Mouse (Mus musculus): ENCODE results near the gene Cxcl13.
"Not testable (repeated sequence)": the region's sequence is repeated elsewhere in the genome, so short reads cannot be mapped to it uniquely, and the experiment has no call there.

Cxcl13 gene

DNA sequence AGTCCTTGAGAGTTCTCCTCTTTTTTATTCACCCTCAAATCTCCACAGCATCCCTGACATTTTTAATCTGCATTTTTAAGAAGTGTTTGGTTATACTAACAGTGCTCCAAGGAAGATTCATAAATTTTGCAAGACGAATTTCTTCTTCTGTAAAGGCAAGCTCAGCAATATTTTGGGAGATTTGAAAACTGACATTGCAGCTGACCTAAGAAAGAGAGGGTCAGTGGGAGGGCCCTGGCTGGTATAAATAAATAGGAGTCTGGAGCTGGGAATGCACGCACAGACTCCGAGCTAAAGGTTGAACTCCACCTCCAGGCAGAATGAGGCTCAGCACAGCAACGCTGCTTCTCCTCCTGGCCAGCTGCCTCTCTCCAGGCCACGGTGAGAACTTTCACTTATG is at the start of gene Cxcl13:
Gene Cxcl13 (plus strand): TSS at position 301 of the 400 bp plus-strand sequence.
- DNase-seq: no peak

- DNase-seq: no peak
Observed at GRCm38 (mm10) chr5:95911006-95911405, 45.7 kb upstream of the Cxcl13 start.

GRCm38 (mm10) chr5:95918491-95918890 is 38.3 kb upstream of the Cxcl13 start:
- DNase-seq: no peak

DNA sequence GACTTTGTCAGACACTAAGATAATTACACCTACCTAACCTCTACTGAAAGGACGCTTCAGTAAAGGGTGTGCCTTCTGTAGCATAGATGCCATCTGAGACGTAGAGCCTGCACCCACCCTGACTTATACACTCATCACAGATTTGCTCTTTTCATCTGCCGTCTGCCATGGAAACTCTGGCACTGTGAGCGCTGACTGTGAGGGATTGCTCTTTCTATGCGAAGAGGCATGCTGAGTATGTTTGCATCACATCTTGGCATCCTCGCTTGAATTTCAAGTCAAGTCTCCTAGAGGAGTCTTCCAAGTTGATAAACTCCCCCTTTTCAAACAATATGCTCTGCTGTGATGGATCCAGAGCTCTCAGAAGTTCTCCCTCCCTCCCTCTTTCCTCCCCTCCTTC is 32.7 kb upstream of the Cxcl13 start:
- DNase-seq: no peak

- no peak for DNase-seq
Observed at GRCm38 (mm10) chr5:95925204-95925930, 31.4 kb upstream of the Cxcl13 start.

DNA sequence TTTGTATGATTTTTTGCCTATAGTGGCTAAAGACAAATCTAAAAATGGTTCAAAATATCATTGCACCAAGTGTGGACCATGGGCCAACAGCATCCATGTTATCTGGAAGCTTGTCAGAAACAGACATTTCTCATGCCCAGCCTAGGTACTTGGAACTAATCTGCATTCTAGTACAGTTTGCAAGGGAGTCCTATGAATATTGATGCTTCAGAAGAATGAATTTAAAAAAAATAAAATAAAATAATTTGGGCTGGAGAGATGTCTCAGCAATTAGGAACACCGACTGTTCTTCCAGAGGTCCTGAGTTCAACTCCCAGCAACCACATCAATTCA is 30.9 kb upstream of the Cxcl13 start:
- DNase-seq: no peak

GRCm38 (mm10) chr5:95935035-95935434 is 21.7 kb upstream of the Cxcl13 start:
- DNase-seq: no peak

DNA sequence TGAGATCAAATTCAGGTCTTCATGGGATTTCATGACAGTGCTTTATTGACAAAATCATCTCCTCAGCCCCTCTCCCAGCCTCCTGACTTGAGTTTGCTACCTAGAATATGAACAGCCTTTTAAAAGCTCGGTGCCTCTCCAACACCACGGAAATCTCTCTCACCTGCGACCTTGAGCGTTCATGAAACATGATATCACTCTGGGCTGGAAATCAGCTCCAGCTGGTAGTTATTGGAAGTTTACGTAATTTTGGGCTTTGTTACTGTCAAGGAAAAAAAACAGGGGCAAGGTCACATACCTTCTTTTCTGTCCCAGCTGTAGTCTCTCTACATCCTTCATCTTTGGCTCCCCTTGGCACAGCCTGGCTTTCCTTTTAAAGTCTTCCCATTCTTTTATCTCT is 20.7 kb upstream of the Cxcl13 start:
- DNase-seq: no peak

DNA sequence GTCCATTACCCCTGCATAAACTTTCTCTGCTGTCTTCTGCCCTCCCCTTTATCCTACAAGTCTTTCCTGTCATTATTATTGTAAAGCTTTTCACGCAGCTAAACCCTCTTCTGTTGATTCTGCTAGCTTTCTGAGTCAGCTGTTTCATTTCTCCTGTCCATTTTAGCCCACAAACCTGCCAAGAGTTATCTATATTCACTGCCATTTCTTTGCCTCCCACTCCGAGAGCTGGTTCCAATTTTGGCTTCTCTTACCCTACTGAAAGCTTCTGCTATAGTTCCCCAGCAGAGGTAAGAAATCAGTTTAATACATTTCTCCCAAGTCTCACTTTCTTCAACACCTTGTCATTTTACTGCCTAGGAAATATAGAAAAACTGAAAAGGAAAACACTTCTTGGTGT is 19.6 kb upstream of the Cxcl13 start:
- DNase-seq: no peak

DNA sequence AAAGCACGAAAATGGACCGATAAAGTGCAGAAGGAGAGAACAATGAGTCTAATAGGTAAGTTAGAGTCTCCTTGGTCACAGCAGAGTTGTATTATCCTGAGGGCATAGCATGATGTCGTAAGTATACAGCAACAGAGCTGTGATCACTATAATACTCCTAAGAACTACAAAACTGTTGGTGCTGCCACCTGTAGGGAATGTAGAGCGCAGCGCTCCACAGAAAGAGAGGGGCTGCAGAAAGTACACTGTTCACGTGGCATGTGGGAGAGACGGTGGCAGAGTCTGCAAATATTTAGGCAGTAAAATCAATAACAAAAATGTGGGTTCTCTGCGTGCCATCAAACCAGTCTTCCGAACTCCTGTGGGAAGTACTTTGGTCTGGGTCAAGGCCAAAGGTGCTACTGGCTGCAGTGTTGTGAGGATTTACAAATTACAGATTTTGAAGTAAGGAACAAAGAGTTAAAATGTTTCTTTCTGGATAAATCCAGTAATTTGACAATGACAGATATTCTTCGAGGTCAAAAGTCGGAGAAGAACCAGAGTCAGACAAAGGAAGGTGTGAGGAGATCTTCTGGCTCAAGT is 18.6 kb upstream of the Cxcl13 start:
- no peak for DNase-seq

DNA sequence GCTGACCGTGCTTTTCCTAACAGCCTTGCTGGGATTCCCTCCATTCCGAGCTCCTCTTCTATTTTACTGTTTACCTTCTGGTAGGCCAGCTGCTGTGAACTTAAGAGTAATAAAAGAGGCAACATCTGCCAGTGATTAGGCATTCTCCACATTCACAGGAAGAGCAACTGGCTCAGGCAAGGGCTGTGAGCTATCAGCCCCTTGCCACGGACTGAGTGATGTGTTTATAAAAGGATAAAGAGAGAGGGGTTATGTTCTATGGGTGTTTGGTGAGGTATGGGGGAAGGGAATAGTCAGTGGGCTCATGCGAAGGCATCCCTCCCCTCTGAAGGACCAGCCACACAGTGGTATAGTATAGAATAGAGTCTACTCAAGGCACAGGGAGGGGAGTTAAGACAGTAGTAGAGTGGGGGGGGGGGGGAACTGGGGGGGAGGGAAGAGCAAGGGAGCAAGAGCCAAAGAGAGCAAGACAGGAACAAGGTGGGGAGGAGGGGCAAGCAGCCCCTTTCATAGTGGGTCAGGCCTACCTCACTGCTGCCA is 16.0 kb upstream of the Cxcl13 start:
- no peak for DNase-seq

GRCm38 (mm10) chr5:95941562-95941961 is 15.2 kb upstream of the Cxcl13 start:
- DNase-seq: no peak

DNA sequence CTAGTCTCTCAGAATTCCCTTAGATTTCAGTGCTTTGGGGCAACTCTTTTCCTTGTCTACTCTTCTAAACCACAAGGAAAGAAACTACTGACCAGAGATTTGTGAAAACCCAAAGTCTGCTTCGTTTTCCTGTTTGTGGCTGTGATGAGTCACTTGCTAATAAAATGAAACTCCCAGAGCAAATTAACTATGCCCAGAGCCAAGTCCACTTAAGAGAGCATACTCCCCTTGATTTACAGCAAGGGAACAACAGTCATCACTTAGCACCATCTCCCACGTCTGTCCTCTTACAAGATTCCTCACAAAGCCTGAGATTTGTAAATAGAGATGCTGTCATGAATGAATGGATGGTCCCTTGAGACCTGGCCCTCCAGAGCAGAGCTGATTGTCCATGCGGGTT is 11.6 kb upstream of the Cxcl13 start:
- DNase-seq: peak in 1 of 2 experiments; percentile 5

DNA sequence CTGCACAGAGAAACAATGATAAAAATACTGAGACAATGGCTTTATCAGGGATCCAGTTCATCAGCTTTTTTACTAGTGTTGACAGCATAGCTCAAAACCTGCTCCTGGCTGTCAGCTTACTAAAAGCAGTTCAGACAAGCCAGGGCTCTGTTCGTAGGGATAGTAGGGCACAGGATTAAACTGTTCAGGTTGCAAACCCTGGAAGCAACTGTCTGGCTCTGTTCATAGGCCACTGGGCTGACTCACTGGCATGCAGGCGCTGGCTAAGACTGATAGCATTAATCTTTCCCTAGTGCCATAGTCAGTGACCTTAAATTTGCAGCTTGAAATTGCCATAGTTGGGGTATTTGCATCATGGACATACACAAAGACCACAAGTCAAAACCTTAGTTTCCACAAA is 10.4 kb upstream of the Cxcl13 start:
- DNase-seq: no peak

GRCm38 (mm10) chr5:95948641-95949040 is 8.1 kb upstream of the Cxcl13 start:
- DNase-seq: no peak

- DNase-seq: peak; percentile 32 to 75
Observed at GRCm38 (mm10) chr5:95949946-95950701, 6.6 kb upstream of the Cxcl13 start.

DNA sequence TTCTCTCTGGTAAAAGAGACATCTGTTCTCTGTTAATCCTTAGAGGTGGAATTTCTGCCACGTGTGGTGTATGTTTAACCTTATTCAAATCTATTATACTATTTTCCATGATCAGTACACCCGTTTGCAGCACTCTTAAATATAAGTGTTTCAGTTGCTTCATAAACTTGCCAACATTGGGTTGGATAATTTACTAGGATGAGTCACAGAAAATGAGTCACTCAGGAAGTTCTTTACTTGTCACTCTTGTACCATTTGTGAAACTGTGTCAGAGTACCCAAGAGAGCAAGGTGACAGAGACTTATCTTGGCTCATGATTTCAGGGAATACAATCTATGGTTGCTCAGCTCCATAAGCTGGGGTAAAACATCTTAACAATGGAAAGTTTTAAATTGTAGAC is 8.2 kb downstream of the Cxcl13 start:
- no peak for DNase-seq

- no peak for DNase-seq
Observed at GRCm38 (mm10) chr5:95966621-95967020, 9.9 kb downstream of the Cxcl13 start.

DNA sequence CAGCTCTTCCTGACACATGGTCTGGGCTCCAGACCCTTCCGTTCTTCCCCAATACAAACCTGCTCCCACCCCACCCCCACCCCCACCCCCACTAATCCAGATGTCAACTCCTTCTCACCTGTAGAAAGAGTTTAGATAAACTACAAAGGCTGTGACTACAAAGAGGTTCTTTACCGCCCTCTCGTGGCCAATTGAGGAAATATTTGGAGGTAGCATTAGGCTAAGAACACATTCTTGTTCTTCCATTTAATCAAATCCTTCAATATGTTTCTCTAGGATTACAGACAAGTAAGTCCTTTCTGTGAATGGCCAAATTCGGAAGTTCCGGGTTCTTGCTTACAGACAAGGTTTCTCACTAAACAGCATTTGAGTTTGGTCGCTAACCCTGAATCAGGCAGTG is 14.1 kb downstream of the Cxcl13 start:
- peak; percentile 51 to 82 for DNase-seq

DNA sequence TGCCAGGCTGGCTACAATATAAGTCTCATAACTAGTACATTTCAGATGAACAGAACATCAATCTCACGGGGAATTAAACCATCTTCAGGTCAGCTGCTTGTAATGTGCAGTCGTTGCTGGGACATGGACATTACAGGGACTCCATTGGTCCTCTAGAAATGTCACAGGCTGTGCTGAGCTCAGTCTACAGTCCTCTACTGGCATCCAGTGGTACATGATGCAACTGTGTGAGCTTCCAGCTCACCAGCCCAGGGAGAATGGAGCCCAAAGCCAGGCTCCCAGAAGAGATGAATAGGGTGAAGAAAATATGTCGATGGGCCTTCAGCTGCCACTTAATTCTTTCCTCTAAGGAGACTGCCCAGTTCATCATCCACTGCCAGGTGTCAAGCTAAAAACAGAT is 15.5 kb downstream of the Cxcl13 start:
- no peak for DNase-seq

GRCm38 (mm10) chr5:95973806-95974205 is 17.1 kb downstream of the Cxcl13 start:
- DNase-seq: not testable (repeated sequence)

- DNase-seq: no peak
Observed at GRCm38 (mm10) chr5:95976299-95976698, 19.5 kb downstream of the Cxcl13 start.

DNA sequence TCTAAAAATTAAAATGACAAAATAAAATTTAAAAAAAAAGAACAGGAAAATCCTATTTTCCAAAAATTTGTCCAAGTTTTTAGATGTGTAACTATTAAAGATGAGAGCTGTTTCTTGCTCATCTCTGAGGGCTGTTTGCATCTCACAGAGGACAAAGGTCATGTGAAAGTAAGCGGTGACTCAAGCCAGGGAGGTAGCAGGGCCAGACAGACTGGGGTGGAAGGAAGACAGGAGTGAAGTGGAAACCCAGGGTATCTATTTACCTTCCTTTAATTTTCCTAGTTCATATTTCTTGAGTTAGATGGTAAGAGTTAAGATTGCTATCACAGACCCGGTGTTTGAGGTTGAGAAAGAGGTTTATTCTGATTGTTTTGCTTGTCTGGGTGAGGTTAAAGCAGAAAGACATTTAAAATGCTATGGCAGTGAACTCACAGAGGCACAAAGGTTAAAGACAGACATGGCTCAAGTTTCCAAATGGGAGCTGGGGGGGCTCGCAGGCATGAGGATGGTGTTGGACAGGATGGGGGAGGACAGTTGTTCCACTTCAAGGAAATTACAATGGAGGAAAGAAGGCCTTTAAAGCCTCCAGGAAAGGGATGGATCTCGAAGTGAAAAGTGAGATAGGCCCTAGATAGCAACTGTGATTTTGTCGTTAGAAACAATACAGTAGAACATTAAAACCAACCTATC is 27.2 kb downstream of the Cxcl13 start:
- DNase-seq: peak in 1 of 2 experiments; percentile 2
